Mouse (Mus musculus): Measurements from ENCODE around the gene Asb15. TPM values are rescaled to one million over a fixed set of nuclear protein-coding genes. Genes with fewer than 3 reads are reported as not detected.

The Asb15 gene
- total RNA-seq, 4 experiments from 2014 or later = 61.5 to 83.0 (median 66.8) TPM

- no peak for DNase-seq (ENCODE audit: low spot score in 2 of 2)
Measured at GRCm38 (mm10) chr6:24607531-24607930, 79.6 kb downstream of the Asb15 start.

GRCm38 (mm10) chr6:24608129-24608528 lies 80.2 kb downstream of the Asb15 start:
- DNase-seq (ENCODE audit: low spot score in 2 of 2) = no peak

GRCm38 (mm10) chr6:24608682-24609081 lies 80.7 kb downstream of the Asb15 start:
- DNase-seq (ENCODE audit: low spot score in 2 of 2) = no peak

GRCm38 (mm10) chr6:24609531-24609930 lies 81.6 kb downstream of the Asb15 start:
- DNase-seq (ENCODE audit: low spot score in 2 of 2) = no peak

GRCm38 (mm10) chr6:24610358-24610757 lies 82.4 kb downstream of the Asb15 start:
- no peak for DNase-seq (ENCODE audit: low spot score in 2 of 2)

- DNase-seq (ENCODE audit: low spot score in 2 of 2) = peak; percentile 56 to 58
Measured at GRCm38 (mm10) chr6:24612074-24612755, 84.3 kb downstream of the Asb15 start.

GRCm38 (mm10) chr6:24613346-24613745 lies 85.4 kb downstream of the Asb15 start:
- no peak for DNase-seq (ENCODE audit: low spot score in 2 of 2)

- DNase-seq (ENCODE audit: low spot score in 2 of 2) = no peak
Measured at GRCm38 (mm10) chr6:24613918-24614317, 86.0 kb downstream of the Asb15 start.

- no peak for DNase-seq (ENCODE audit: low spot score in 2 of 2)
Measured at GRCm38 (mm10) chr6:24616746-24617145, 88.8 kb downstream of the Asb15 start.

GRCm38 (mm10) chr6:24619285-24620045 lies 91.5 kb downstream of the Asb15 start:
- DNase-seq (ENCODE audit: low spot score in 2 of 2) = no peak

GRCm38 (mm10) chr6:24620936-24621335 lies 93.0 kb downstream of the Asb15 start:
- no peak for DNase-seq (ENCODE audit: low spot score in 2 of 2)

GRCm38 (mm10) chr6:24622098-24622497 lies 94.2 kb downstream of the Asb15 start:
- DNase-seq (ENCODE audit: low spot score in 2 of 2) = no peak

Other genes with a start within 250 kb of the Asb15 start
- under 1 TPM; 0.10 to 0.27 (median 0.19) TPM for gene Iqub, start 13.1 kb upstream of the Asb15 start, total RNA-seq (2022)
- gene Ndufa5, start 131 bp upstream of the Asb15 start, total RNA-seq (2022) = 100 to 1,000 TPM; 471 to 626 (median 563) TPM
- 100 to 1,000 TPM; 142 to 191 (median 167) TPM for gene Lmod2, start 69.6 kb downstream of the Asb15 start, total RNA-seq (2022)
- gene Wasl, start 136.9 kb downstream of the Asb15 start, total RNA-seq (2022) = 10 to 100 TPM; 11.5 to 15.7 (median 15.4) TPM
- gene Hyal6, start 205.1 kb downstream of the Asb15 start, total RNA-seq (2022) = not detected
- not detected for gene Hyal4, start 220.2 kb downstream of the Asb15 start, total RNA-seq (2022)

Data from gastrocnemius, adult 8-10 months (tissue).